Mouse (Mus musculus) limb, embryonic 12.5 days (tissue): Measurements from ENCODE around the gene Ncdn. TPM values are rescaled to one million over a fixed set of nuclear protein-coding genes. Genes with fewer than 3 reads are reported as not detected.

Experiments
- ATAC-seq: fragments of 200-750 bp; cut with Nextera tagmentation; 2 replicates; pipeline ENCODE4 v1.8.0; 2017; ENCODE audit warnings: low read depth, moderate TSS enrichment; ENCODE audit not compliant: insufficient number of reproducible peaks, insufficient read depth, low FRiP score, low TSS enrichment
- H3K27ac ChIP-seq: fragments of 300-500 bp; sonication (generic); 2 replicates; pipeline ENCODE4 v1.5.1; 2016; ENCODE audit warnings: mild to moderate bottlenecking, moderate library complexity
- H3K27me3 ChIP-seq: fragments of 300-500 bp; sonication (generic); 2 replicates; pipeline ENCODE4 v1.6.1; 2016; ENCODE audit warnings: mild to moderate bottlenecking, moderate library complexity
- H3K36me3 ChIP-seq: fragments of 300-500 bp; sonication (generic); 2 replicates; pipeline ENCODE4 v1.6.1; 2016; ENCODE audit warnings: mild to moderate bottlenecking, moderate library complexity
- H3K4me1 ChIP-seq: fragments of 300-500 bp; sonication (generic); replicated peaks from 2 replicates; pipeline ENCODE4 v1.6.1; 2016
- H3K4me2 ChIP-seq: fragments of 300-500 bp; sonication (generic); 2 replicates; pipeline ENCODE4 v1.6.1; 2016; ENCODE audit warnings: mild to moderate bottlenecking, moderate library complexity
- H3K4me3 ChIP-seq: fragments of 300-500 bp; sonication (generic); replicated peaks from 2 replicates; pipeline ENCODE4 v1.5.1; 2016; ENCODE audit warnings: mild to moderate bottlenecking
- H3K9ac ChIP-seq: fragments of 300-500 bp; sonication (generic); replicated peaks from 2 replicates; pipeline ENCODE4 v1.6.1; 2016; ENCODE audit warnings: mild to moderate bottlenecking, moderate library complexity
- H3K9me3 ChIP-seq: fragments of 300-500 bp; sonication (generic); 2 replicates; pipeline ENCODE4 v1.6.1; 2016; ENCODE audit warnings: mild to moderate bottlenecking, moderate library complexity
- WGBS: fragments of 180-500 bp; shearing (Covaris S2); methylation state at CpG from one replicate; pipeline ENCODE4 v1.1.7; 2016; 5-methylcytosine and 5-hydroxymethylcytosine counted together
- polyA plus RNA-seq: library from polyadenylated mRNA; unstranded; fragments of >200 nt; fragmentation: Nextera tagmentation; extraction: Ambion mirVana; gene quantifications from 2 replicates; pipeline ENCODE4 v1.2.1, GENCODE M21; 2016

Ncdn gene
- polyA plus RNA-seq, 1 experiment from 2014 or later, result 33.5 TPM

DNA sequence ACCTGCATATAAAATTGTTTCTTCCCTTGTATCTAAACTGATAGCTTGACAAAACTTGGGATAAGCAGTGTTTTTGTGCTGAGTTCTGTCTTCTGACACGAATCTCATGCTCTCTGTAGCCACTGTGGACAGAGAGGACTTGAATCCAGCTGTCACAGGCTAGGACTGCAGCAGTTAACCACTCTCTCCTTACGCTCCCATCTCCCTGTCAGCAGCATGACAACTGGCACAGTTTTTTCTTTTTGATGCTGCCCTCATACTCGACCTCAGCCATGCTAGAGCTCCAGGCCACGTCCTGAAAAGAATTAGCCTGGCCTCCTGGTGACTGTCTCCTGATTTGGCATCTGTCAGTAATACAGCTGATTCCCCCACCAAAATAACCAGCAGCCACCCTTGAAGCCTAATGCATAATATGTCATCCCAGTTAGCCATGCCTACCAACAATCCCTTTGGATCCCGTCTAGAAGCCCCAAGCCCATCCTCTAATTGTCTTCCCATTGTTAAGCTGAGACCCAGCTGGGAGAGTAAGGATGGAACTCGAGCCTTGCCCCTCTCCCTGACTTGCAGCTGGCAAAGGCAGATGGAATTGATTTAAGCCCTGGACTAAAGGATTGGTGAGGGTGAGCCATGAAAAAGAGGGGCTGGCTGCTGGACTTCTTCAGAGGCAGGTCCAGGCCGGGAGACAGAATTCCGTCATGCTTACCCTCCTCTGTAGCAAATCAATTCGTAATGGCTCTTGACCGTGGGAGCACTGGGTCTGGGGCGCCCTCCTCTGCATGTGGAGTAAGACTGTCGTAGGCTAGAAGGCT lies 46.4 kb downstream of the Ncdn start:
- Histone ChIP-seq H3K9me3 (no peaks in the 10 kb centered on the region), H3K27ac (no peak overlapping the region), H3K27me3 (no peaks in the 10 kb centered on the region), H3K36me3 (peaks cover 73% of the 10 kb centered on the region), H3K4me3 (no peak overlapping the region), H3K9ac (no peak overlapping the region), H3K4me1 (no peaks in the 10 kb centered on the region), H3K4me2 (no peak overlapping the region)
- ATAC-seq, result no peak
- 66% methylated on average over 12 of the region's 12 CpGs for WGBS

DNA sequence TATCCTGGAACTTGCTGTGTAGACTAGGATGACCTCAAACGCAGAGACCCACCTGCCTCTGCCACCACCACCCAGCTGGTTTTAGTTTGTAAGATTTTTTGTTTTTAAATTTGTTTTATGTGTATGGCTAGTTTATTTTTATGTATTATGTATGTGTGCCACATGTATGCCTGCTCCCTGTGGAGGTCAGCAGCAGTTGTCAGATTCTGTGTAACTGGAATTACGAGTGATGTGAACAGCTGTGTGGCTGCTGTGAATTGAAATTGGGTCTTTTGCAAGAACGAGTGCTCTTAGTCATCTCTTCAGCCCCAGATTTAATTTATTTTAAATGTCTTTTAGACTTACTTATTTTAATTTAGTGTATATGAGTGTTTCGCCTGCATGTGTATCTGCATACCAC lies 56.3 kb downstream of the Ncdn start:
- ATAC-seq, result no peak
- no peak overlapping the region for H3K27ac ChIP-seq
- H3K4me2 ChIP-seq, result no peak overlapping the region
- no peak overlapping the region for H3K4me3 ChIP-seq
- H3K4me1 ChIP-seq, result no peaks in the 10 kb centered on the region
- no peaks in the 10 kb centered on the region for H3K27me3 ChIP-seq
- H3K9me3 ChIP-seq, result no peaks in the 10 kb centered on the region
- H3K36me3 ChIP-seq, result peaks cover 55% of the 10 kb centered on the region
- 84% methylated on average over 4 of the region's 4 CpGs for WGBS
- no peak overlapping the region for H3K9ac ChIP-seq

Other genes starting within 250 kb of the Ncdn start
- gene Ago4, start 220.0 kb downstream of the Ncdn start, polyA plus RNA-seq, result 2.3 and 3.3 TPM in 2 replicates
- 40.8 and 52.9 TPM in 2 replicates for gene Clspn, start 196.5 kb downstream of the Ncdn start, polyA plus RNA-seq
- 2.5 and 2.6 TPM in 2 replicates for gene 5730409E04Rik, start 143.6 kb downstream of the Ncdn start, polyA plus RNA-seq
- 491 and 499 TPM in 2 replicates for gene Psmb2, start 75.8 kb downstream of the Ncdn start, polyA plus RNA-seq
- gene Tfap2e, start 17.2 kb downstream of the Ncdn start, polyA plus RNA-seq, result not detected in 2 replicates
- 15.7 and 17.4 TPM in 2 replicates for gene AU040320, start 106 bp upstream of the Ncdn start, polyA plus RNA-seq
- 34.3 and 39.3 TPM in 2 replicates for gene Zmym4, start 214.7 kb upstream of the Ncdn start, polyA plus RNA-seq